Comparison of ENCODE assay signal across 8 mouse cellular contexts in the genomic region with DNA sequence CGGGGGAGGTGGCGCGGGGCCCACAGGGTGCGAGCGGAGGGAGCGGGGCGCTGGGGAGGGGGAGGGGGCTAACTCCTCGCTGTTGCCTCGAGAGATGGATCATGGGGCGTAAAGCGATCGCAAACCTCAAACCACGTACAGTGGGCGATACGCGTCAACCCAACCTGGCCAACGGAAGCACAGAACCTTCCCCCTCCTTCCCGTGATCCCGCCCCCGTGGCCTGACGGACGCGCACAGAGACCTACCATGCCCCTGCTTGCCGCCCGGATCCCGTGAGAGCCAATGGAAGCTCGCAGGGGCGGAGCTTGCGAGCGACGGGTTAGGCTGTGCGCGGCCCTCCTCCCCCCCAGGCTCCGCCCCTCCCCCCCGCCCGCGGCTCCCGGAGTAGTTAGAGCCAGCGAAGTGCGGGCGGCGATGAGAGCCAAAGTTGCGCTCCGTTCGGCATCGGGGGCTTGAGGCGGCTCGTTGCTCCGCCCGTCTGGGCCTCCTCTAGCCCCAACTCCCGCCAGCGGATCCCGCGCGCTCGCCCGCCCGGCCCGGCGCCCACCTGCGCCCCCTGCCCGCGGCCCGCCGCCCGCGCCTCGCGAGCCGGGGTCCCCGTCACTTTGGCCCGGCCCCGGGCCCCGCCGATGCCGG. TPM values are rescaled to one million over a fixed set of nuclear protein-coding genes. Genes with fewer than 3 reads are reported as not detected.
DNase-seq lines count a peak whose midpoint lies in the region; ATAC-seq lines count a peak whose summit lies in the region.

Rcor1 (plus strand) TSS at position 376 of the 637 bp plus-strand sequence.

- peak within 1 kb of the TSS; percentile 92 for H3K4me2 ChIP-seq in lung, embryonic 16.5 days (ENCODE audit: low read depth, low read length)

- H3K36me3 ChIP-seq in lung, embryonic 16.5 days (ENCODE audit: control insufficient read depth, insufficient read depth, low read length), result peaks cover 3% of the 10 kb centered on the region; the same call in 1 of the 2 replicates

- no peaks in the 10 kb centered on the region for H3K27me3 ChIP-seq in lung, embryonic 16.5 days (ENCODE audit: control insufficient read depth, insufficient read depth, low read depth, low read length)

- H3K4me1 ChIP-seq in lung, embryonic 16.5 days (replicated peaks; ENCODE audit: control insufficient read depth, insufficient read depth, low read length), result peaks cover 21% of the 10 kb centered on the region

- peak within 1 kb of the TSS; percentile 99 for H3K27ac ChIP-seq in lung, embryonic 16.5 days (ENCODE audit: low read length)

- H3K9me3 ChIP-seq in lung, embryonic 16.5 days (ENCODE audit: control insufficient read depth, low read length), result no peaks in the 10 kb centered on the region

- DNase-seq in MEL-GATA-1-ER (ENCODE audit: extremely low read depth, low read depth), result peak; percentile 97
- DNase-seq in cerebellum, adult 8-10 months, result peak; percentile 99
- peak; percentile 99 for DNase-seq in forelimb bud, embryonic 11.5 days (ENCODE audit: low read depth, low spot score)
- peak; percentile 97 for DNase-seq in layer of hippocampus, adult 9-10 months (ENCODE audit: low spot score)
- peak; percentile 95 for DNase-seq in ovary, postnatal 10 days (ENCODE audit: low spot score)
- DNase-seq in thymus, postnatal 10 days (ENCODE audit: low spot score in 2 of 2), result peak; percentile 99 to 100

- peak within 1 kb of the TSS; percentile 96 for H3K4me3 ChIP-seq in lung, embryonic 16.5 days (ENCODE audit: low read length)

- peak; percentile 95 to 96 for ATAC-seq in hematopoietic stem cell, adult 5-6 weeks (replicated peaks in 1 of 2; ENCODE audit: insufficient read depth in 1 of 2, low FRiP score in 2 of 2, low TSS enrichment in 1 of 2, low read depth in 1 of 2, poor library complexity in 2 of 2, severe bottlenecking in 2 of 2)
- peak; percentile 97 for ATAC-seq in lung, embryonic 16.5 days (ENCODE audit: low read depth)

- peak within 1 kb of the TSS; percentile 98 for H3K9ac ChIP-seq in lung, embryonic 16.5 days (ENCODE audit: low read length)

- under 1% methylated on average over 62 of the region's 76 CpGs for WGBS in lung, embryonic 16.5 days

RNA-seq across cellular contexts. Expression of gene Rcor1, which starts in this region (rescaled TPM):
- total RNA-seq in hematopoietic stem cell, adult 5-6 weeks (2017), result 32.0 and 47.7 TPM in 2 replicates
- polyA plus RNA-seq in lung, embryonic 16.5 days (2015; fragmentation: Nextera tagmentation; extraction: Ambion mirVana), result 8.8 and 10.4 TPM in 2 replicates

Comparison
In these comparisons a context has a peak if more than half of its experiments do, and no peak if none do; other contexts are left out.
1. Peak in every context shown above with its lines: DNase-seq, ATAC-seq, H3K4me3 ChIP-seq and H3K27ac ChIP-seq.